Mouse (Mus musculus) hindbrain, embryonic 15.5 days (tissue): ENCODE results near the gene Zfp109. TPM values are rescaled to one million over a fixed set of nuclear protein-coding genes. Genes with fewer than 3 reads are reported as not detected.
"Not testable (repeated sequence)": the region's sequence is repeated elsewhere in the genome, so short reads cannot be mapped to it uniquely, and the experiment has no call there.

Source experiments
- ATAC-seq: fragments of 200-750 bp; cut with Nextera tagmentation; 2 replicates; pipeline ENCODE4 v1.8.0; 2017; ENCODE audit warnings: low read depth, moderate number of reproducible peaks, moderate TSS enrichment; ENCODE audit not compliant: low FRiP score
- H3K27ac ChIP-seq: fragments of 300-500 bp; sonication (generic); replicated peaks from 2 replicates; pipeline ENCODE4 v1.5.1; 2015; ENCODE audit warnings: mild to moderate bottlenecking, inconsistent platforms
- H3K27me3 ChIP-seq: fragments of 300-500 bp; sonication (generic); 2 replicates; pipeline ENCODE4 v1.6.1; 2015; ENCODE audit warnings: control low read depth, inconsistent platforms
- H3K36me3 ChIP-seq: fragments of 300-500 bp; sonication (generic); 2 replicates; pipeline ENCODE4 v1.6.1; 2015; ENCODE audit warnings: control low read depth, inconsistent platforms
- H3K4me1 ChIP-seq: fragments of 300-500 bp; sonication (generic); replicated peaks from 2 replicates; pipeline ENCODE4 v1.6.1; 2015; ENCODE audit warnings: control low read depth, inconsistent platforms
- H3K4me2 ChIP-seq: fragments of 300-500 bp; sonication (generic); 2 replicates; pipeline ENCODE4 v1.6.1; 2015; ENCODE audit warnings: moderate library complexity, mild to moderate bottlenecking, inconsistent platforms
- H3K4me3 ChIP-seq: fragments of 300-500 bp; sonication (generic); 2 replicates; pipeline ENCODE4 v1.5.1; 2015; ENCODE audit warnings: mild to moderate bottlenecking, inconsistent platforms
- H3K9ac ChIP-seq: fragments of 300-500 bp; sonication (generic); 2 replicates; pipeline ENCODE4 v1.6.1; 2015; ENCODE audit warnings: inconsistent platforms
- H3K9me3 ChIP-seq: fragments of 300-500 bp; sonication (generic); 2 replicates; pipeline ENCODE4 v1.6.1; 2016; ENCODE audit warnings: control low read depth, inconsistent platforms
- WGBS: fragments of 180-500 bp; shearing (Covaris S2); methylation state at CpG from one replicate; pipeline ENCODE4 v1.1.7; 2015; 5-methylcytosine and 5-hydroxymethylcytosine counted together
- polyA plus RNA-seq: library from polyadenylated mRNA; unstranded; fragments of >200 nt; fragmentation: Nextera tagmentation; extraction: Ambion mirVana; gene quantifications from 2 replicates; pipeline ENCODE4 v1.2.1, GENCODE M21; 2015

Zfp109 gene
- polyA plus RNA-seq: 4.4 and 4.5 TPM in 2 replicates

DNA sequence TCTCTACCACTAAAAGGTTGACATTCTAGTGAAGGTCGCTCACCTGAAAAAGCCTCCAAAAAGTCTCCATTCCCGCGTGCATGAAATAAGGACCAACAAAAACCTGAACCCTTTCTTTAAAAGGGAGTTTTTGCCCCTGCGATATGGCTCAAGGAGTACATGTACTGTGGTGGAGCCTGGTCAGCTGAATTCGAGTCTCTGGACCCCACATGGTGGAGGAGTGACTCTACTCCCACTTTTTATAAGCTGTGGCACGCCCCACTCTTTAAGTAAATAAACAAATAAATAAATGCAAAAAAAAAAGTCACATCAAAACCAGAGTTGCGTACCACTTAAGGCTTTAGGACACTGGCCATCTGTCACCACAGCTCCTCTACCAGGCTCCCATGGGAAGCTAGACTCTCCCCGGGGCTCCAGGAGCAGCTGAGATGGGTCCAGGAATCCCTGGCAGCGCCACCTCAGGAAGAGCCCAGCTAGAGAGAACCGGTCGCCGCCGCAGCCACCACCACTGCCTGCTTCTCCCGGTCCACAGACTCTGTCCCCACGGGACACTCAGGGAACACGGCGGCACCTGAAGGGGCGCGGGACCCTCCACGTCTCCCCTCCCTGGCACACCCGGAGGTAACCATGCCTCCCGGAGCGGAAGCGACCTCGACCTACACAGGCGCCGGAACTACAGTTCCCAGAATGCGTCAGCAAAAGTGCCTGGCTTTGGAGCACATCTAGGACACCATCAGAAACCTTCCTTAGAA lies at the start of gene Zfp109:
Gene Zfp109, minus strand, starts transcription at position 521 of the 752 bp plus-strand sequence.
- Histone ChIP-seq H3K9me3 (no peaks in the 10 kb centered on the region), H3K36me3 (0 out of 2 replicates have a peak, but pooled peaks cover 3% of the 10 kb centered on the region), H3K4me3 (peak within 1 kb of the TSS; percentile 75), H3K27me3 (0 out of 2 replicates have a peak, but pooled peaks cover 3% of the 10 kb centered on the region), H3K27ac (peak within 1 kb of the TSS; percentile 51), H3K9ac (peak within 1 kb of the TSS; percentile 70), H3K4me1 (peaks cover 7% of the 10 kb centered on the region), H3K4me2 (peak within 1 kb of the TSS; percentile 68)
- WGBS: 6% methylated on average over 28 of the region's 28 CpGs
- ATAC-seq: peak; percentile 90

DNA sequence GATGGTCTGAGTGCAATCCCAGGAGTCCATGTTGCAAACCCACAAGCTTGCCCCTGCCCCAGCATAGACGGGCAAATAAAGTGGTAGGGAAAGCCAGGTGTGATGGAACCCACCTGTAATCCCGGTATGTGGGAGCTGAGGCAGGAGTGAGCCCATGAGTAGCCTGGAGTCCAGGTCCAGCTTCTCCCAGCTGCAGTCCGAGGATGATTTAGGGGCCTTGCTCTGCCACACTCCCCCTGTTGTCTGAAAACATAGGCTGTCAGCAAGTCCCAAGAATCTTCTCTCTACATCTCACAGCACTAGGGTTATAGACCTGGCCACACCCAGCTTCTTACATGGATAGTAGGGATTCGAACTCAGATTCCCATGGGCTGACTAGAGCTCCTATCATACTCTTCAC lies 49.6 kb upstream of the Zfp109 start:
- H3K4me3 ChIP-seq: no peak overlapping the region
- ATAC-seq: no peak
- H3K4me1 ChIP-seq: no peaks in the 10 kb centered on the region
- no peaks in the 10 kb centered on the region for H3K27me3 ChIP-seq
- H3K9ac ChIP-seq: no peak overlapping the region
- H3K9me3 ChIP-seq: no peaks in the 10 kb centered on the region
- H3K27ac ChIP-seq: no peak overlapping the region
- no peak overlapping the region for H3K4me2 ChIP-seq
- peaks cover 45% of the 10 kb centered on the region for H3K36me3 ChIP-seq
- 81% methylated on average over 4 of the region's 4 CpGs for WGBS

DNA sequence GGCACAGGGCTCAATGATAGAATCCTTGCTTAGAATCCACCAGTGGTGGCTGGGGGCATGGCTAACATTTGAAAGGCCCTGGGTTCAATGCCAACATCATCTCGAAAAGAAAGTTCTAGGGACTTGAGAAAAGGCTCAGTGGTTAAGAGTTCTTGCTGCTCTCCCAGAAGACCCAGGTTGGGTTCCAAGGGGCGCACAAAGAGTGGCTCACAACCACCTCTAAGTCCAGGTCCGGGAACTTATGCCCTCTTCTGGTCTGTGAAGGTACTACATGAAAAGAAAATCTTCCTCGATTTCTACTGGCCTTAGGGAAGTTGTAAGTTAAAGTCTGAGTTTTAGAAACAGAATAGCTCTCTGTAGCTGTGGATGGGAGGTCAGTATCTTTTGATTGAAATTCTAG lies 48.7 kb upstream of the Zfp109 start:
- Histone ChIP-seq H3K27me3 (no peaks in the 10 kb centered on the region), H3K4me2 (no peak overlapping the region), H3K27ac (no peak overlapping the region), H3K4me1 (no peaks in the 10 kb centered on the region), H3K36me3 (peaks cover 36% of the 10 kb centered on the region), H3K9me3 (no peaks in the 10 kb centered on the region), H3K9ac (no peak overlapping the region), H3K4me3 (no peak overlapping the region)
- no peak for ATAC-seq
- WGBS: 51% methylated on average over 4 of the region's 4 CpGs

DNA sequence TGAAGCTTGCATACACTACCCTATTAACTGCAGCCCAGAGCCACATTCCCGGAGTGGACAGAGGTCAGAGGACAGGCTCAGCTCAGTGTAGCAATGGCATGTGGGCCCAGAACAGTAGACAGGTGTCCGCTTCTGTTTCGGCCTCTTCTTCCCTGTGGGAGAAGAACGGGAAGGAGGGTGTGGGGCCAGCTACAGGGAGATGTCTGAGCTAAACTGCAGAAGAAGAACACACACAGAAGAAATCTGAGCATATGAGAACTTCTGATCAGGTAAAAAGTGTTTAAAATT lies 43.4 kb upstream of the Zfp109 start:
- Histone ChIP-seq H3K4me1 (no peaks in the 10 kb centered on the region), H3K27me3 (no peaks in the 10 kb centered on the region), H3K4me3 (no peak overlapping the region), H3K4me2 (no peak overlapping the region), H3K9ac (no peak overlapping the region), H3K36me3 (peaks cover 7% of the 10 kb centered on the region; the same call in 1 of the 2 replicates), H3K27ac (no peak overlapping the region), H3K9me3 (no peaks in the 10 kb centered on the region)
- WGBS: 57% methylated on average over 4 of the region's 4 CpGs
- no peak for ATAC-seq

DNA sequence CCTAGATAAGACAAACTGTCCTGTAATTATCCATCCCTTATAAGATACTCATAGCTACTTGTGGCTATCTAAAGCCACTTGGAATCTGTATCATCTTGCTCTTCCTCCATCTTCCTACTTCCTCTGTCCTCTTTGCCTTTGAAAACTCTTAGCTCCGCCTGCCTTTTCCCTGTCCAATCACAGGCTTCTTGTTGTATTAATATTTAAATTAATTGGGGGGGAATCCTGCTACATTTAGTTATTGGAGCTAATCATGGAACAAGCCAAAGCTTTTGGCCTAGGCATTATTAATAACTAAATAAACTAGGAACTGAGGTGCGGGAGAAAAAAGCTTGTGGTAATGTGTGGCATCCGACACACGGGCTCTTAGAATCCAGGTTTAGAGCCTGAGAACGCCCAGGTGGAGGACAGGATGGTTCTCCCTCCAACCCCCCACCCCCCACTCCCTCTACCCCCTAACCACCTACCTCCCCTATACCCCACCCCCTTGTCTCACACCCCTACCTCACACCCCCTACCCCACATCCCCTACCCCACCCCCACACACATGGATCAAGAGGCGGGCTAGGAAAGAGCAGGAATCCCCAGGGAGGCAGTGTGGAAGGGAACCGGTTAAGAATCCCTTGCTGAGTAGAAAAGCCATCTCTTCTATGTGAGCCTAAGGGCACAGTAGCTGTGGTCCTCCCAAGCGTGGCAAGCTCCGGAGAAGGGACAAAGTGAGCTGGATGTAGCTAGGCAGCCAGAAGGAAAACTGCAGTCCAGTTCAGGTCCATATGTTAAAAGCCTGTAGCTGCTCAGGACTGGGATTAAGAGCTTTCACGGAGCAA lies 42.9 kb upstream of the Zfp109 start:
- H3K27ac ChIP-seq: no peak overlapping the region
- H3K36me3 ChIP-seq: peaks cover 12% of the 10 kb centered on the region
- no peak for ATAC-seq
- no peak overlapping the region for H3K4me3 ChIP-seq
- 61% methylated on average over 10 of the region's 10 CpGs for WGBS
- no peak overlapping the region for H3K4me2 ChIP-seq
- no peaks in the 10 kb centered on the region for H3K27me3 ChIP-seq
- no peak overlapping the region for H3K9ac ChIP-seq
- no peaks in the 10 kb centered on the region for H3K9me3 ChIP-seq
- no peaks in the 10 kb centered on the region for H3K4me1 ChIP-seq

DNA sequence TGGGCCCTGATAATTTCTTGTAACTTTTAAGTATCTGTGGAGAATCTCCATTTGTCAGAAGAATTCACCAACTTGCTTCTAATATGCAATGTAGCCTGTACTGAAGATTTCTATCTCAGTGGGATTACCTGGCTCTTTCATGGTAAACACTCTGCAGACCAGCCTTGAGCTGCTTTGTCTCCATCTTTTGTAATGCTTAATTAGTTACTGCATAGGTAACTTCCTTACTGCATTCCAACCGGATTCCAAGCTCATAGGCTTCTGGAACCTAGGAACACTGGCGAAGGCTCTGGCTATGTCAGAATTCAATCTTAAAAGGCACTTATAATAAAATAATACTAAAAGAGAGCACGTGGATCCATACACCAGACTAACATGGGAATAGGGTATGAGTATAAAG lies 41.4 kb upstream of the Zfp109 start:
- WGBS: 83% methylated on average over 3 of the region's 3 CpGs
- not testable (repeated sequence) for H3K9ac ChIP-seq, H3K27me3 ChIP-seq, H3K4me2 ChIP-seq, H3K9me3 ChIP-seq, ATAC-seq, H3K27ac ChIP-seq, H3K4me1 ChIP-seq, H3K4me3 ChIP-seq
- peaks cover 27% of the 10 kb centered on the region for H3K36me3 ChIP-seq

DNA sequence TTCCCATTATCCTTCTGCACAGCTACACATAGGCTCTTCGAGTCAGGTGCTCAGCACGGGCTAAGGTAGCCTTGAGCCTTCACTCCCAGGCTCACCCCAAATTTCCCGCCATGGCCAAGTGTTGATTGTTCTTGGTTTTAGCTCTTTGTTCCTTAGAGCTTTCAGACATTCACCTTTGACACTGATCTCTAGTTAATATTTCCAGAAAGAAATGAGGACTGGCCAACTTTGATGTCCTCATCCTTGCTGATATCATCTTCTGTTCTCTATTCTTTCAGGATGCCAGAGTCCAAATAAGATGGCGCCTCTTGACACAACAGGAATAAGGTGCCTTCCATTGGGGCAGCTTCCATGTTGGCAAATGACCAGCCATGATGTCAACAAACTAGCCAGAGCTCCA lies 37.1 kb upstream of the Zfp109 start:
- Histone ChIP-seq H3K4me1 (peaks cover 5% of the 10 kb centered on the region), H3K27me3 (no peaks in the 10 kb centered on the region), H3K27ac (no peak overlapping the region), H3K9ac (no peak overlapping the region), H3K4me3 (no peak overlapping the region), H3K4me2 (no peak overlapping the region), H3K36me3 (peaks cover 33% of the 10 kb centered on the region), H3K9me3 (no peaks in the 10 kb centered on the region)
- 95% methylated on average over 4 of the region's 4 CpGs for whole genome bisulfite sequencing
- no peak for ATAC-seq

DNA sequence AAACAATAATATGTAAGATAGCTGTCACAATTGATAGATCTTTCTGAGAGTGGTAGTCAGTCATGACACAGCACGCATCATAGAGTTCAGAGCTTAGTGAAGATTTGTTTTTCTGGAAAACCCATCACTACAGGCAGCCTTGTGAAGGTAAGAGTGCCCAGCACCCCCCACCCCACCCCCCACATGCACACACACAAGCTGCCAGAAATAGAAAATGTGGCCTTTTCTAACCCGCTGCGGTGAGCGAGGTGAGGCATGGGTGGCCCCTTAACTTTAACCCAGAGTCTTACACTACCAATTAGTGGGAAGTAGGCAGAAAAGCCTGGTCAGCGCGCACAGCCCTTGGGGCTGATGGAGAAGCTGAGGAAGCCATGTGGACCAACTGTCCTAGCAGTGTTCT lies 33.8 kb upstream of the Zfp109 start:
- H3K27me3 ChIP-seq: no peaks in the 10 kb centered on the region
- WGBS: 97% methylated on average over 6 of the region's 6 CpGs
- no peaks in the 10 kb centered on the region for H3K9me3 ChIP-seq
- peaks cover 8% of the 10 kb centered on the region for H3K4me1 ChIP-seq
- H3K9ac ChIP-seq: no peak overlapping the region
- ATAC-seq: no peak
- no peak overlapping the region for H3K4me3 ChIP-seq
- peaks cover 28% of the 10 kb centered on the region for H3K36me3 ChIP-seq
- H3K27ac ChIP-seq: no peak overlapping the region
- peak overlapping the region; percentile 84; the same call in 1 of the 2 replicates for H3K4me2 ChIP-seq

DNA sequence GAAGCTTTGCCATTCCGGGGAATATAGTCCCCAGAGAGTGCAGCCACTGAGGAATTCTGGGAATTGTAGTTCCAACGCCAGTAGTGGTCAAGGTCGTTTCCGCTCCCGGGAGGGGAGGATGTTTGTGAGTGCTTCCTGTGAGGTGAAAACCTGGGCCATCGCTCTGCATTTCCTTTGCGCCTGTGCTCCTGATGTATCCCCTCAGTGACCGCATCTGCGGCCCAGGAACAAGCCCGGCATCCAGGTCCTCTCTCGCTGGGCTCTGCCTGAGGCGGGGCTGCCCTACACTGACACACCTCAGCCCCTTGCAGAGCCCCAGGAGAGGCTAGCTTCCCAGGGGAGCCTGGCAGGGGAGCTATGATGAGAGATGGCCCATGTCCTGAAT lies 32.9 kb upstream of the Zfp109 start, which contains the start of gene Zfp93:
Gene Zfp93, plus strand, starts transcription at position 133 of the 385 bp plus-strand sequence.
- Histone ChIP-seq H3K27me3 (no peaks in the 10 kb centered on the region), H3K36me3 (peaks cover 21% of the 10 kb centered on the region), H3K27ac (peak within 1 kb of the TSS; percentile 79), H3K4me1 (peaks cover 8% of the 10 kb centered on the region), H3K4me2 (peak within 1 kb of the TSS; percentile 84), H3K4me3 (peak within 1 kb of the TSS; percentile 56), H3K9ac (peak within 1 kb of the TSS; percentile 72), H3K9me3 (no peaks in the 10 kb centered on the region)
- peak; percentile 95 for ATAC-seq
- 0% methylated on average over 12 of the region's 12 CpGs for WGBS

DNA sequence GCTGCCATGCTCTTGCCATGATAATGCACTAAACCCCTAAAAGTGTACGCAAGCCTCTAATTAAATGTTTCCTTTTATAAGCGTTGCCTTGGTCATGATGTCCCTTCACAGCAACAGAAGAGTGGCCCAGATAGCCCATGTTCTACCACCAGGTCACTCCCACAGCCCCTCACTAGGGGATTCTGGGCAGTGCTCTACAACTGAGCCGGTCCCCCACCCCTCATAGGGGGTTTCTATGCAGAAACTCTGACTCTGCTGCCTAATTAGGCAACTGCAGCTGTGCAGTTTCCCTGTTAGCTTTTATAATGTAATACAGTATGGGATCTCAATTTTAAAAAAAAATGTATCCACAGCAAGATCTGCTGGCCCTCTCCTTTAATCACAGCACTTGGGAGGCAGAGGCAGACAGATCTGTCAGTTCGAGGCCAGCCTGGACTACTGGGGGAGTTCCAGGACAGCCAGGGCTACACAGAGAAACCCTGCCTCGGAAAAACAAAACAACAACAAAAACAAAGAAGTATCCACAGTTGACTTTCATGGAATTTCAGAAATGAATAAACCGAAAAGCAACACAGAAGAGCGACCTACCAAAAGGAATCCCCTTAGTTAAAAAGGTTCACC lies 32.4 kb upstream of the Zfp109 start:
- no peaks in the 10 kb centered on the region for H3K27me3 ChIP-seq
- peak overlapping the region; percentile 56 for H3K4me3 ChIP-seq
- WGBS: 37% methylated on average over 7 of the region's 7 CpGs
- peaks cover 16% of the 10 kb centered on the region for H3K36me3 ChIP-seq
- peak; percentile 66 for ATAC-seq
- H3K9me3 ChIP-seq: no peaks in the 10 kb centered on the region
- H3K9ac ChIP-seq: peak overlapping the region; percentile 72; the same call in 1 of the 2 replicates
- H3K27ac ChIP-seq: no peak overlapping the region
- peak overlapping the region; percentile 84 for H3K4me2 ChIP-seq
- peaks cover 8% of the 10 kb centered on the region for H3K4me1 ChIP-seq

DNA sequence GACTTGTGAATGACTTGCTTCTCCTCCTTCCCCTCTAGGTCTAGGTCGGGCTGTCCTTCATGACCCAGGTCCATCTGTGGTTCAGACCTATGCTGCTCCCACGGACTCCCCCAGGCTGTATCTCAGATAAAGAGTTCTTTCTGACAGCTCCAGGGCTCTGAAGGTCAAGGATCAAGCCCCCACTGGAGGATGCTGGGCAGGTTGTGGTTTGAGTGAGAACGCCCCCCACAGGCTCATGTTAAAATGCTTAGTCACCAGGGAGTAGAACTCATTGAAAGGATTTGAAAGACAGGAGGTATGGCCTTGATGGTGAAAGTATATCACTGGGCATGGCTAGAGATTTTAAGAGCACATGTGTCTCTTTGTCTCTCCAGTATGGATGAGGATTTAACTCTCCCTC lies 31.9 kb upstream of the Zfp109 start:
- 76% methylated on average over 3 of the region's 3 CpGs for WGBS
- Histone ChIP-seq H3K27me3 (no peaks in the 10 kb centered on the region), H3K4me2 (peak overlapping the region; percentile 84; the same call in 1 of the 2 replicates), H3K4me3 (peak overlapping the region; percentile 56; the same call in 1 of the 2 replicates), H3K9me3 (no peaks in the 10 kb centered on the region), H3K9ac (no peak overlapping the region), H3K4me1 (peaks cover 8% of the 10 kb centered on the region), H3K27ac (no peak overlapping the region), H3K36me3 (peaks cover 11% of the 10 kb centered on the region)
- no peak for ATAC-seq
